Mouse (Mus musculus) heart, postnatal 0 days (tissue): ENCODE data around the gene Mst1r. TPM values are rescaled to one million over a fixed set of nuclear protein-coding genes. Genes with fewer than 3 reads are reported as not detected.

Experiments
- ATAC-seq: fragments of 200-750 bp; cut with Nextera tagmentation; 2 replicates; pipeline ENCODE4 v1.8.0; 2017; ENCODE audit warnings: low read depth, moderate number of reproducible peaks, moderate library complexity; ENCODE audit not compliant: insufficient read depth
- DNase-seq: peaks from one replicate; pipeline ENCODE4 v3.0.0-alpha.2; 2016; ENCODE audit warnings: low spot score
- H3K27ac ChIP-seq: fragments of 300-500 bp; sonication (generic); 2 replicates; pipeline ENCODE4 v1.5.1; 2014; ENCODE audit warnings: low read depth, mild to moderate bottlenecking
- H3K27me3 ChIP-seq: fragments of 300-500 bp; sonication (generic); 2 replicates; pipeline ENCODE4 v1.6.1; 2014; ENCODE audit warnings: low read length, mixed read lengths; ENCODE audit not compliant: control insufficient read depth, insufficient read depth
- H3K36me3 ChIP-seq: fragments of 300-500 bp; sonication (generic); replicated peaks from 2 replicates; pipeline ENCODE4 v1.6.1; 2014; ENCODE audit warnings: low read length, mixed read lengths; ENCODE audit not compliant: control insufficient read depth, insufficient read depth
- H3K4me1 ChIP-seq: fragments of 300-500 bp; sonication (generic); 2 replicates; pipeline ENCODE4 v1.6.1; 2014; ENCODE audit warnings: antibody characterized with exemption; ENCODE audit not compliant: control insufficient read depth, insufficient read depth
- H3K4me2 ChIP-seq: fragments of 300-500 bp; sonication (generic); 2 replicates; pipeline ENCODE4 v1.6.1; 2014; ENCODE audit warnings: low read depth, mild to moderate bottlenecking, low read length, moderate library complexity
- H3K4me3 ChIP-seq: fragments of 300-500 bp; sonication (generic); 2 replicates; pipeline ENCODE4 v1.5.1; 2014; ENCODE audit warnings: low read depth, low read length
- H3K9ac ChIP-seq: fragments of 300-500 bp; sonication (generic); replicated peaks from 2 replicates; pipeline ENCODE4 v1.6.1; 2014; ENCODE audit warnings: low read depth, low read length, mixed read lengths
- H3K9me3 ChIP-seq: fragments of 300-500 bp; sonication (generic); replicated peaks from 2 replicates; pipeline ENCODE4 v1.6.1; 2016; ENCODE audit warnings: low read length; ENCODE audit not compliant: control insufficient read depth
- CTCF ChIP-seq: IDR thresholded peaks from 2 replicates; pipeline ENCODE4 v1.5.1; 2016; ENCODE audit warnings: antibody characterized with exemption, control low read depth, low read depth
- EP300 ChIP-seq: IDR thresholded peaks from 2 replicates; pipeline ENCODE4 v1.6.1; 2016; ENCODE audit warnings: antibody characterized with exemption, low read depth
- WGBS: fragments of 180-500 bp; shearing (Covaris S2); extraction: QIAGEN DNeasy Blood & Tissue Kit; methylation state at CpG from one replicate; pipeline ENCODE4 v1.1.7; 2014; 5-methylcytosine and 5-hydroxymethylcytosine counted together
- polyA plus RNA-seq: library from polyadenylated mRNA; unstranded; fragments of >200 nt; fragmentation: Nextera tagmentation; extraction: Ambion mirVana; gene quantifications from 2 replicates; pipeline ENCODE4 v1.2.1, GENCODE M21; 2015
- total RNA-seq: library from RNA; depleted of rRNA; stranded (reverse); fragments of >200 nt; gene quantifications from 2 replicates; pipeline ENCODE4 v1.2.3, GENCODE M21; 2014; ENCODE audit warnings: low replicate concordance

Mst1r gene
- total and polyA plus RNA-seq, 2 experiments from 2014 or later, result 0.74 to 20.1 TPM

DNA sequence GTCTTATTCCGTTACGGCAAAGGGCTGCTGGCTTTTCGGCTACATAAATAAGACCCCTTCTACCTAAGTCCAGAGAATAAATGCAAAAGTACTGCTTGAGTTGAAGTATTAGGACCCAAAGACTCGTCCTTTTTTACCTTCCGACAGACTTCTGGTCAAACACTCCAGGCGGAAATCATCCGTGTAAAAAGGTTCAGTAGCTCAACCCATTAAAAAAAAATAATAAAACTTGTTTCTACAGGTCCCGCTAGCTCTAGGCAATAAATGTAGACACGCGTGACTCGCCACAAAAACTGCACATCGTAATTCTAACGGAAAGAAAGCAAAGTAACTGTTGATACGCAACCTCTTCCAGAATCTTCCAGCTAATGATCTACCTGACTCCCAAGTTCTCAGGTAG is 33.5 kb upstream of the Mst1r start, which contains the start of gene Rbm6:
Gene Rbm6 (minus strand): TSS at position 101 of the 400 bp plus-strand sequence.
- DNase-seq, result no peak

GRCm38 (mm10) chr9:107880411-107880810 is 26.3 kb upstream of the Mst1r start:
- H3K9ac ChIP-seq, result no peak overlapping the region
- H3K27me3 ChIP-seq, result no peaks in the 10 kb centered on the region
- no peak overlapping the region for H3K4me2 ChIP-seq
- DNase-seq (no peak), ATAC-seq (no peak)
- H3K36me3 ChIP-seq, result no peaks in the 10 kb centered on the region
- H3K27ac ChIP-seq, result no peak overlapping the region
- H3K4me1 ChIP-seq, result no peaks in the 10 kb centered on the region
- no peak for TF ChIP-seq EP300
- TF ChIP-seq CTCF, result no peak
- WGBS, result 58% methylated on average over 4 of the region's 4 CpGs
- H3K4me3 ChIP-seq, result no peak overlapping the region
- no peaks in the 10 kb centered on the region for H3K9me3 ChIP-seq

More for the DNA sequence above, 33.5 kb upstream of the Mst1r start, which contains the start of gene Rbm6:
- no peaks in the 10 kb centered on the region for H3K9me3 ChIP-seq
- H3K4me1 ChIP-seq, result peaks cover 17% of the 10 kb centered on the region; the same call in 1 of the 2 replicates
- TF ChIP-seq CTCF (no peak), EP300 (no peak)
- peak within 1 kb of the TSS; percentile 97 for H3K4me2 ChIP-seq
- WGBS, result 8% methylated on average over 14 of the region's 14 CpGs
- peak within 1 kb of the TSS; percentile 99 for H3K27ac ChIP-seq
- peak within 1 kb of the TSS; percentile 98 for H3K9ac ChIP-seq
- no peaks in the 10 kb centered on the region for H3K36me3 ChIP-seq
- peak within 1 kb of the TSS; percentile 95 for H3K4me3 ChIP-seq
- H3K27me3 ChIP-seq, result no peaks in the 10 kb centered on the region
- ATAC-seq, result no peak

- Histone ChIP-seq H3K4me3 (peak within 1 kb of the TSS; percentile 60), H3K4me1 (no peaks in the 10 kb centered on the region), H3K4me2 (peak within 1 kb of the TSS; percentile 72), H3K27ac (peak within 1 kb of the TSS; percentile 46), H3K27me3 (0 out of 2 replicates have a peak, but pooled peaks cover 7% of the 10 kb centered on the region), H3K9me3 (no peaks in the 10 kb centered on the region), H3K9ac (peak within 1 kb of the TSS; percentile 57), H3K36me3 (0 out of 2 replicates have a peak, but pooled peaks cover 2% of the 10 kb centered on the region)
- DNase-seq (peak; percentile 79), ATAC-seq (peak; percentile 98)
- under 1% methylated on average over 28 of the region's 28 CpGs for WGBS
- TF ChIP-seq CTCF, result peak; percentile 20; the same call in 1 of the 2 replicates
- TF ChIP-seq EP300, result no peak
Measured at GRCm38 (mm10) chr9:107887804-107888266, 18.8 kb upstream of the Mst1r start, which contains the start of gene Mon1a. TSS of gene Mon1a (plus strand) at chr9:107888151.

DNA sequence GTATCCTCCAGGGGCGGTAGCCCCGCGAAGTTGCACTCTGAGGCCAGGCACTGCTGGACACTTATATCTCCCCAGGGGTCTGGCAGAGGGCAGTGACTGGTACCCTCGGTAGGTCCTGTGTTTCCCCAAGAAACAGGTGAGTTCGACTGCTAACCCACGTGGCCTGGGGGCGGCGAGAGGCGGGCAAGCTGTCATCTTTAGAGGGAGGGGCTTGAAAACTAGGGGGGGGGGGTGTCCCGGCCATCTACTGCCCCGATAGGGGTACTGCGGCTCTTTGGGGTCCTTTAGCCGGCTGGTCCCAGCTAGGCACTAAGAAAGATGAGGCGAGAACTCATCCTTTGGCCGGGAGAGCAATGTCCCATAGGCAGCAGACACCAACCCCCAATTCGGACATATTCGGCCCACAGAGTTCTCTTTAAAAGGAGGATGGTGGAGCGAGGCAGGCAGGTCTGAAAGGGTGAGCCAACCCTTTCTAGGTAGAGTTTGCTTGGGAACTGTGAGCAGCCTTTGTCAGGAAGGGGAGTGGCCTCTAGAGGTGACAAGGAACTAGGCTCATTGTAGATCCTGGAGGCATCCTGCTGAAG is 18.3 kb upstream of the Mst1r start:
- peak; percentile 52 for DNase-seq
- no peaks in the 10 kb centered on the region for H3K9me3 ChIP-seq
- H3K9ac ChIP-seq, result peak overlapping the region; percentile 57
- H3K27me3 ChIP-seq, result 0 out of 2 replicates have a peak, but pooled peaks cover 7% of the 10 kb centered on the region
- peak; percentile 50 for ATAC-seq
- no peaks in the 10 kb centered on the region for H3K4me1 ChIP-seq
- WGBS, result 2% methylated on average over 18 of the region's 18 CpGs
- H3K4me2 ChIP-seq, result peak overlapping the region; percentile 72
- H3K27ac ChIP-seq, result peak overlapping the region; percentile 46; the same call in 1 of the 2 replicates
- peak overlapping the region; percentile 60 for H3K4me3 ChIP-seq
- H3K36me3 ChIP-seq, result 0 out of 2 replicates have a peak, but pooled peaks cover 3% of the 10 kb centered on the region
- TF ChIP-seq CTCF (no peak), EP300 (no peak)

DNA sequence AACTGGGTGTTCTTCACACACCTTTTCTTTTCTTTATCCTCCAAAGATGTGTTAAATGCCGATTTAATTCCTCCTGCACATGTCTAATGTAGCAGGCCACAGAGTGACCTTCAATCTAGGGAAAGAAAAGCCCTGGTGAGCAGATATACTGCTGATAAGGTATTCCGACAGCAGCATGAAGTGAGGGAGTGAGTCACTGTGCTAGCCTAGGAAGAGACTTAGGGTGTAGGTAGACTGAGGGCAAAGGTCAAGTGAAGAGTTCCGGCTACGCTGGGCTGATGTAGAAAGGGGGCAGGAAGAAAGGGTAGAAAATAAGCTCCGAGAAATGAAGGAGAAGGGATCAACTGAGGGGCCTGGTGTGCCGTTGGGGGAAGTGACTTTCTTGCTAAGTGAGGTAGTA is 16.4 kb upstream of the Mst1r start:
- Histone ChIP-seq H3K36me3 (0 out of 2 replicates have a peak, but pooled peaks cover 3% of the 10 kb centered on the region), H3K9me3 (no peaks in the 10 kb centered on the region), H3K4me1 (no peaks in the 10 kb centered on the region), H3K27ac (no peak overlapping the region), H3K9ac (no peak overlapping the region), H3K4me2 (no peak overlapping the region), H3K27me3 (0 out of 2 replicates have a peak, but pooled peaks cover 7% of the 10 kb centered on the region), H3K4me3 (no peak overlapping the region)
- no peak for DNase-seq
- TF ChIP-seq CTCF (no peak), EP300 (no peak)
- WGBS, result 80% methylated on average over 6 of the region's 6 CpGs
- ATAC-seq, result no peak
